Mouse (Mus musculus) liver, postnatal 0 days (tissue): ENCODE measurements around the gene Abcb8.

Experiments
- CTCF ChIP-seq: sonication (generic); IDR thresholded peaks from 2 replicates; pipeline ENCODE4 v1.5.1; 2016; ENCODE audit warnings: antibody characterized with exemption, low read depth
- EP300 ChIP-seq: IDR thresholded peaks from 2 replicates; pipeline ENCODE4 v1.6.1; 2016; ENCODE audit warnings: antibody characterized with exemption, low read depth, mild to moderate bottlenecking

DNA sequence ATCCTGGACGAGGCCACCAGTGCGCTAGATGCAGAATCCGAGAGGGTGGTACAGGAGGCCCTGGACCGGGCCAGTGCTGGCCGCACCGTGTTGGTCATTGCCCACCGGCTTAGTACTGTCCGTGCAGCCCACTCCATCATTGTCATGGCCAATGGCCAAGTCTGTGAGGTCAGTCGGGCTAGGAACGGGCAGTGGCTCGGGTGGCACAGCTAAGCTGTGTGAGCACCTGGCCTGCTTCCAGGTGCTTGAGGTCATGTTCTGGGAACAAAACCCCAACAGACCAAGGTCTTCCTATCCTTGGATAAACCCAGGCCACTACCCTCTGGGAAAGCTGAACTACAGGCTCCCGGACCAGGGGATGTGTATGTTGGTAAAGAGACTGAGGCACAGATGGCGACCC lies 15.2 kb downstream of the Abcb8 start:
- TF ChIP-seq CTCF, result no peak
- TF ChIP-seq EP300, result no peak
